Mouse (Mus musculus) lung, postnatal 0 days (tissue): ENCODE data around the gene Dst. TPM values are rescaled to one million over a fixed set of nuclear protein-coding genes. Genes with fewer than 3 reads are reported as not detected.

Experiments used
- ATAC-seq: fragments of 200-750 bp; cut with Nextera tagmentation; 2 replicates; pipeline ENCODE4 v1.8.0; 2017; ENCODE audit warnings: moderate library complexity
- DNase-seq: peaks from one replicate; pipeline ENCODE4 v3.0.0-alpha.2; 2016; ENCODE audit warnings: low spot score
- H3K27ac ChIP-seq: fragments of 300-500 bp; sonication (generic); 2 replicates; pipeline ENCODE4 v1.5.1; 2014; ENCODE audit warnings: antibody characterized with exemption, mild to moderate bottlenecking, low read length, mixed read lengths
- H3K27me3 ChIP-seq: fragments of 300-500 bp; sonication (generic); replicated peaks from 2 replicates; pipeline ENCODE4 v1.6.1; 2014; ENCODE audit warnings: low read length, mixed read lengths; ENCODE audit not compliant: insufficient read depth
- H3K36me3 ChIP-seq: fragments of 300-500 bp; sonication (generic); 2 replicates; pipeline ENCODE4 v1.6.1; 2014; ENCODE audit warnings: low read length, mixed read lengths; ENCODE audit not compliant: insufficient read depth
- H3K4me1 ChIP-seq: fragments of 300-500 bp; sonication (generic); 2 replicates; pipeline ENCODE4 v1.6.1; 2014; ENCODE audit warnings: antibody characterized with exemption, low read depth, low read length, mixed read lengths; ENCODE audit not compliant: insufficient read depth
- H3K4me2 ChIP-seq: fragments of 300-500 bp; sonication (generic); replicated peaks from 2 replicates; pipeline ENCODE4 v1.6.1; 2014; ENCODE audit warnings: low read depth, mild to moderate bottlenecking, low read length, moderate library complexity, mixed read lengths
- H3K4me3 ChIP-seq: fragments of 300-500 bp; sonication (generic); 2 replicates; pipeline ENCODE4 v1.5.1; 2014; ENCODE audit warnings: low read depth, low read length
- H3K9ac ChIP-seq: fragments of 300-500 bp; sonication (generic); replicated peaks from 2 replicates; pipeline ENCODE4 v1.6.1; 2014; ENCODE audit warnings: low read depth, mild to moderate bottlenecking
- H3K9me3 ChIP-seq: fragments of 300-500 bp; sonication (generic); 2 replicates; pipeline ENCODE4 v1.6.1; 2016; ENCODE audit warnings: low read length, mixed read lengths
- CTCF ChIP-seq: IDR thresholded peaks from 2 replicates; pipeline ENCODE4 v1.5.1; 2016; ENCODE audit warnings: antibody characterized with exemption, mild to moderate bottlenecking
- EP300 ChIP-seq: IDR thresholded peaks from 2 replicates; pipeline ENCODE4 v1.6.1; 2016; ENCODE audit warnings: antibody characterized with exemption, mild to moderate bottlenecking, control low read depth
- WGBS: fragments of 180-500 bp; shearing (Covaris S2); extraction: QIAGEN DNeasy Blood & Tissue Kit; methylation state at CpG from one replicate; pipeline ENCODE4 v1.1.7; 2014; 5-methylcytosine and 5-hydroxymethylcytosine counted together
- polyA plus RNA-seq: library from polyadenylated mRNA; unstranded; fragments of >200 nt; fragmentation: Nextera tagmentation; extraction: Ambion mirVana; gene quantifications from 2 replicates; pipeline ENCODE4 v1.2.1, GENCODE M21; 2015

Gene Dst
- polyA plus RNA-seq, 1 experiment from 2014 or later = 18.1 TPM

GRCm38 (mm10) chr1:33898373-33898772 is 9.7 kb upstream of the Dst start:
- H3K4me1 ChIP-seq = no peaks in the 10 kb centered on the region
- ATAC-seq = no peak
- WGBS = 85% methylated on average over 6 of the region's 6 CpGs
- peak; percentile 12 for DNase-seq
- H3K27ac ChIP-seq = no peak overlapping the region
- H3K9ac ChIP-seq = no peak overlapping the region
- no peaks in the 10 kb centered on the region for H3K27me3 ChIP-seq
- no peaks in the 10 kb centered on the region for H3K9me3 ChIP-seq
- no peak overlapping the region for H3K4me2 ChIP-seq
- H3K36me3 ChIP-seq = no peaks in the 10 kb centered on the region
- no peak overlapping the region for H3K4me3 ChIP-seq
- TF ChIP-seq EP300 (no peak), CTCF (no peak)

DNA sequence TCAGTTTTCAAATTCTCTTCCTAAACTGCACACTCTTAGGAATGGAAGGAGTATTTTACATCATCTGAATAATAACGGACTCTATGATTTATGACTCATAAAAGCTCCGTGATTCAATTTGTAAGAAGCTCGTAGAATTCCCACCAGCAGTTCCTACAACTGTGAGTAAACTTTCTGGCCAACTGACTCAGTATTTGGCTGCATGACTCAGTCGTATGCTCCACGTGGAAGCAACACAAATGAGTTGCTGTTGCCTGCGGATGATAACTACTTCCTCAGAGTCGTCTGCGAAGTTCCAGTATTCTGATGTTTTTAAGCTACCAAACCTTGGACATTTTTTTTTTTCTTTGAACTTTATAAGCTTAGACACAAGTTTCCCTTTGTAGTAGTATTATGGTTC is 7.8 kb upstream of the Dst start:
- 72% methylated on average over 8 of the region's 8 CpGs for WGBS
- no peaks in the 10 kb centered on the region for H3K36me3 ChIP-seq

GRCm38 (mm10) chr1:33903587-33903986 is 4.4 kb upstream of the Dst start:
- TF ChIP-seq EP300 (no peak), CTCF (no peak)
- WGBS = 24% methylated on average over 9 of the region's 9 CpGs
- Histone ChIP-seq H3K27me3 (peaks cover 14% of the 10 kb centered on the region), H3K4me2 (no peak overlapping the region), H3K4me3 (no peak overlapping the region), H3K9ac (no peak overlapping the region), H3K4me1 (no peaks in the 10 kb centered on the region), H3K36me3 (no peaks in the 10 kb centered on the region), H3K27ac (no peak overlapping the region), H3K9me3 (no peaks in the 10 kb centered on the region)
- peak; percentile 45 for DNase-seq
- ATAC-seq = no peak

More for the DNA sequence above, 7.8 kb upstream of the Dst start:
- no peaks in the 10 kb centered on the region for H3K27me3 ChIP-seq
- H3K4me3 ChIP-seq = no peak overlapping the region
- no peak for DNase-seq
- no peak for ATAC-seq
- H3K9ac ChIP-seq = no peak overlapping the region
- H3K4me1 ChIP-seq = no peaks in the 10 kb centered on the region
- H3K9me3 ChIP-seq = no peaks in the 10 kb centered on the region
- TF ChIP-seq EP300 (no peak), CTCF (no peak)
- no peak overlapping the region for H3K4me2 ChIP-seq
- no peak overlapping the region for H3K27ac ChIP-seq

GRCm38 (mm10) chr1:33906216-33906615 is 1.8 kb upstream of the Dst start:
- DNase-seq (no peak), ATAC-seq (no peak)
- H3K36me3 ChIP-seq = no peaks in the 10 kb centered on the region
- H3K4me2 ChIP-seq = no peak overlapping the region
- no peak overlapping the region for H3K27ac ChIP-seq
- H3K27me3 ChIP-seq = peaks cover 19% of the 10 kb centered on the region
- 26% methylated on average over 10 of the region's 10 CpGs for WGBS
- no peak overlapping the region for H3K9ac ChIP-seq
- H3K4me1 ChIP-seq = no peaks in the 10 kb centered on the region
- H3K4me3 ChIP-seq = no peak overlapping the region
- TF ChIP-seq EP300 = no peak
- TF ChIP-seq CTCF = no peak
- H3K9me3 ChIP-seq = no peaks in the 10 kb centered on the region

- H3K4me3 ChIP-seq = peak overlapping the region; percentile 60
- no peaks in the 10 kb centered on the region for H3K36me3 ChIP-seq
- DNase-seq = no peak
- TF ChIP-seq EP300 (no peak), CTCF (no peak)
- peak overlapping the region; percentile 95 for H3K4me2 ChIP-seq
- peaks cover 19% of the 10 kb centered on the region for H3K27me3 ChIP-seq
- H3K9ac ChIP-seq = no peak overlapping the region
- no peak for ATAC-seq
- H3K9me3 ChIP-seq = no peaks in the 10 kb centered on the region
- H3K4me1 ChIP-seq = no peaks in the 10 kb centered on the region
- WGBS = 5% methylated on average over 20 of the region's 20 CpGs
- H3K27ac ChIP-seq = no peak overlapping the region
Observed at GRCm38 (mm10) chr1:33906927-33907326, 1.1 kb upstream of the Dst start.

- Histone ChIP-seq H3K4me1 (no peaks in the 10 kb centered on the region), H3K4me3 (peak within 1 kb of the TSS; percentile 60), H3K4me2 (peak within 1 kb of the TSS; percentile 95), H3K9ac (no peak within 1 kb of the TSS), H3K27me3 (peaks cover 19% of the 10 kb centered on the region), H3K27ac (no peak within 1 kb of the TSS), H3K36me3 (no peaks in the 10 kb centered on the region), H3K9me3 (no peaks in the 10 kb centered on the region)
- DNase-seq (peak; percentile 75), ATAC-seq (peak; percentile 92)
- WGBS = under 1% methylated on average over 35 of the region's 110 CpGs
- TF ChIP-seq CTCF (peak; percentile 46), EP300 (no peak)
Observed at GRCm38 (mm10) chr1:33907421-33908190, 419 bp upstream of the Dst start, which contains the start of gene Bend6. Bend6 (minus strand) TSS chr1:33907816.
